Mouse (Mus musculus) 3134 (cell line): ENCODE results near the gene Angptl8.

Experiments
- DNase-seq: peaks from one replicate; pipeline ENCODE4 v3.0.0-alpha.2; 2011; ENCODE audit warnings: low spot score; ENCODE audit not compliant: insufficient read length; ENCODE audit errors: extremely low read depth

The Angptl8 gene

GRCm38 (mm10) chr9:21811170-21811569 is 24.1 kb upstream of the Angptl8 start:
- DNase-seq: no peak

GRCm38 (mm10) chr9:21816716-21817305 is 18.5 kb upstream of the Angptl8 start:
- no peak for DNase-seq

- DNase-seq: no peak
Measured at GRCm38 (mm10) chr9:21818125-21818524, 17.2 kb upstream of the Angptl8 start.

GRCm38 (mm10) chr9:21818561-21818960 is 16.7 kb upstream of the Angptl8 start:
- DNase-seq: no peak

- no peak for DNase-seq
Measured at GRCm38 (mm10) chr9:21819181-21819729, 16.1 kb upstream of the Angptl8 start.

- DNase-seq: no peak
Measured at GRCm38 (mm10) chr9:21820183-21820582, 15.1 kb upstream of the Angptl8 start.

- no peak for DNase-seq
Measured at GRCm38 (mm10) chr9:21822686-21823085, 12.6 kb upstream of the Angptl8 start.

GRCm38 (mm10) chr9:21823957-21824356 is 11.4 kb upstream of the Angptl8 start:
- DNase-seq: no peak

- DNase-seq: no peak
Measured at GRCm38 (mm10) chr9:21824366-21824765, 10.9 kb upstream of the Angptl8 start.

GRCm38 (mm10) chr9:21829834-21830460 is 5.4 kb upstream of the Angptl8 start:
- DNase-seq: no peak

GRCm38 (mm10) chr9:21830461-21830850 is 4.9 kb upstream of the Angptl8 start:
- DNase-seq: no peak

- no peak for DNase-seq
Measured at GRCm38 (mm10) chr9:21830936-21831335, 4.4 kb upstream of the Angptl8 start.

GRCm38 (mm10) chr9:21831558-21832240 is 3.6 kb upstream of the Angptl8 start:
- DNase-seq: no peak

GRCm38 (mm10) chr9:21837690-21838089 is 2.4 kb downstream of the Angptl8 start:
- DNase-seq: no peak

- peak; percentile 38 for DNase-seq
Measured at GRCm38 (mm10) chr9:21840115-21840787, 4.9 kb downstream of the Angptl8 start.

GRCm38 (mm10) chr9:21841340-21841739 is 6.0 kb downstream of the Angptl8 start:
- DNase-seq: no peak

- no peak for DNase-seq
Measured at GRCm38 (mm10) chr9:21842391-21842790, 7.1 kb downstream of the Angptl8 start.

GRCm38 (mm10) chr9:21843086-21843485 is 7.8 kb downstream of the Angptl8 start:
- no peak for DNase-seq

- DNase-seq: no peak
Measured at GRCm38 (mm10) chr9:21845381-21846080, 10.2 kb downstream of the Angptl8 start.

- DNase-seq: no peak
Measured at GRCm38 (mm10) chr9:21846755-21847341, 11.5 kb downstream of the Angptl8 start.
